Mouse (Mus musculus): ENCODE data around the gene Glud1. TPM values are rescaled to one million over a fixed set of nuclear protein-coding genes. Genes with fewer than 3 reads are reported as not detected.

Gene Glud1
- polyA plus RNA-seq, 1 experiment: 136 TPM

DNA sequence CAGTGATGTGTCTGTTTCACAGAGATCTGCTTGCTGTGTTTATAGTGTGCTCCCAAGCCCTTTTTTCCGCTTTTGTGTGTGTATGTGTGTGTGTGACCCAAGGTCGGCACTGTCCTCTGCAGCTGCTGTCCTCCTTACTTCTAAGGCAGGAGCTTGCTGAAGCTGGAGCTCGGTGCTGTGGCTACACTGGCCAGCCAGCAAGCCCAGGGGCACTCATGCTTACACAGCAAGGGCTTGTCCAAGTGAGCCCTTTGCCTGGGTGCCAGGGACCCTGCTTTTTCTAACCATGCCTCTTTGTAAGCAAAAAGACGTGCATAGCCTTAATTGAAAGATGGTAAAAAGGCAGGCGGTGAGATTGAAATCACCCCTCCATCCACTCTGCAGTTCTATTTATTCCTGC lies 21.9 kb downstream of the Glud1 start:
- peaks cover 94% of the 10 kb centered on the region for H3K36me3 ChIP-seq (ENCODE audit: control insufficient read depth, insufficient read depth)
- TF ChIP-seq MAX (IDR thresholded peaks at IDR 0.05) (no peak), FOSL1 (IDR thresholded peaks at IDR 0.05; ENCODE audit: insufficient read depth, low read length, poor library complexity, severe bottlenecking) (no peak), MYOD1 (IDR thresholded peaks at IDR 0.05; ENCODE audit: control insufficient read depth, insufficient read length, low read depth) (no peak), CEBPB (IDR thresholded peaks at IDR 0.05; ENCODE audit: low read depth) (no peak), MYOG (IDR thresholded peaks at IDR 0.05; ENCODE audit: control insufficient read depth, extremely low read depth, insufficient read length) (no peak), USF1 (IDR thresholded peaks at IDR 0.05; ENCODE audit: low read depth) (no peak)
- no peak overlapping the region for H3ac ChIP-seq (ENCODE audit: control insufficient read depth, insufficient read length, low read depth)
- no peak overlapping the region for H3K4me3 ChIP-seq (ENCODE audit: insufficient read depth, poor library complexity, severe bottlenecking)
- H3K27me3 ChIP-seq (ENCODE audit: control insufficient read depth, insufficient read depth, insufficient read length): no peaks in the 10 kb centered on the region
- H3K79me3 ChIP-seq (ENCODE audit: low read depth): peaks cover 2% of the 10 kb centered on the region
- no peaks in the 10 kb centered on the region for H3K79me2 ChIP-seq (ENCODE audit: control insufficient read depth, insufficient read depth)

- Histone ChIP-seq H3K79me3 (ENCODE audit: low read depth) (no peaks in the 10 kb centered on the region), H3ac (ENCODE audit: control insufficient read depth, insufficient read length, low read depth) (no peak overlapping the region), H3K79me2 (ENCODE audit: control insufficient read depth, insufficient read depth) (no peaks in the 10 kb centered on the region), H3K27me3 (ENCODE audit: control insufficient read depth, insufficient read depth, insufficient read length) (no peaks in the 10 kb centered on the region), H3K4me3 (ENCODE audit: insufficient read depth, poor library complexity, severe bottlenecking) (no peak overlapping the region), H3K36me3 (ENCODE audit: control insufficient read depth, insufficient read depth) (peaks cover 94% of the 10 kb centered on the region)
- TF ChIP-seq MYOG (IDR thresholded peaks at IDR 0.05; ENCODE audit: control insufficient read depth, extremely low read depth, insufficient read length) (no peak), CTCF (IDR thresholded peaks at IDR 0.05; ENCODE audit: control insufficient read depth, insufficient read depth, insufficient read length) (no peak), FOSL1 (IDR thresholded peaks at IDR 0.05; ENCODE audit: insufficient read depth, low read length, poor library complexity, severe bottlenecking) (no peak), CEBPB (IDR thresholded peaks at IDR 0.05; ENCODE audit: low read depth) (no peak)
Measured at GRCm38 (mm10) chr14:34339446-34339845, 28.9 kb downstream of the Glud1 start.

GRCm38 (mm10) chr14:34341993-34342392 lies 31.5 kb downstream of the Glud1 start:
- no peak overlapping the region for H3ac ChIP-seq (ENCODE audit: control insufficient read depth, insufficient read length, low read depth)
- peaks cover 79% of the 10 kb centered on the region for H3K36me3 ChIP-seq (ENCODE audit: control insufficient read depth, insufficient read depth)
- H3K27me3 ChIP-seq (ENCODE audit: control insufficient read depth, insufficient read depth, insufficient read length): no peaks in the 10 kb centered on the region
- no peak overlapping the region for H3K4me3 ChIP-seq (ENCODE audit: insufficient read depth, poor library complexity, severe bottlenecking)
- TF ChIP-seq MAX (IDR thresholded peaks at IDR 0.05): no peak
- TF ChIP-seq MYOD1 (IDR thresholded peaks at IDR 0.05; ENCODE audit: control insufficient read depth, insufficient read length, low read depth): no peak
- no peak for TF ChIP-seq FOSL1 (IDR thresholded peaks at IDR 0.05; ENCODE audit: insufficient read depth, low read length, poor library complexity, severe bottlenecking)
- no peak for TF ChIP-seq USF1 (IDR thresholded peaks at IDR 0.05; ENCODE audit: low read depth)
- no peak for TF ChIP-seq MYOG (IDR thresholded peaks at IDR 0.05; ENCODE audit: control insufficient read depth, extremely low read depth, insufficient read length)
- TF ChIP-seq CEBPB (IDR thresholded peaks at IDR 0.05; ENCODE audit: low read depth): no peak
- TF ChIP-seq CTCF (IDR thresholded peaks at IDR 0.05; ENCODE audit: control insufficient read depth, insufficient read depth, insufficient read length): no peak
- H3K79me2 ChIP-seq (ENCODE audit: control insufficient read depth, insufficient read depth): no peaks in the 10 kb centered on the region
- H3K79me3 ChIP-seq (ENCODE audit: low read depth): no peaks in the 10 kb centered on the region

DNA sequence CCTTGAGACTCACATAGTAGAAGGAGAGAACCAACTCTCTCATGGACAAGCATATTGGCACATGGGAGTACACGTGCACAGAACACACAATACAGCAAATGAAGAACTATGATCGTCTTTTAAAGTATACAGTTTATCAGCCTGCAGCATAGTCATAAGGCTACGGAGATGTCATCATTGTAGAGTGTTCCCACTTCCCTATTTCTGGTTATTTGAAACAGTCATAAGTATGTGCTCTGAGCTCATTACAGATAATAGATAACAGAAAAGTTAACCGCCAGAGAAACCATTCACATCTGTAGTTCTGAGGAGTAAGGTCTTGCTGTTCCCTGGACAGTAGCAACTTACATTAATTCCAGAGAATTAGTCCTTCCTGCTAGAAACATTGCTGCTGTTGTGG lies 32.6 kb downstream of the Glud1 start:
- no peaks in the 10 kb centered on the region for H3K79me3 ChIP-seq (ENCODE audit: low read depth)
- H3K79me2 ChIP-seq (ENCODE audit: control insufficient read depth, insufficient read depth): no peaks in the 10 kb centered on the region
- H3K4me3 ChIP-seq (ENCODE audit: insufficient read depth, poor library complexity, severe bottlenecking): no peak overlapping the region
- H3K27me3 ChIP-seq (ENCODE audit: control insufficient read depth, insufficient read depth, insufficient read length): no peaks in the 10 kb centered on the region
- no peak for TF ChIP-seq CTCF (IDR thresholded peaks at IDR 0.05; ENCODE audit: control insufficient read depth, insufficient read depth, insufficient read length)
- TF ChIP-seq MYOG (IDR thresholded peaks at IDR 0.05; ENCODE audit: control insufficient read depth, extremely low read depth, insufficient read length): no peak
- TF ChIP-seq MYOD1 (IDR thresholded peaks at IDR 0.05; ENCODE audit: control insufficient read depth, insufficient read length, low read depth): no peak
- TF ChIP-seq MAX (IDR thresholded peaks at IDR 0.05): no peak
- no peak for TF ChIP-seq USF1 (IDR thresholded peaks at IDR 0.05; ENCODE audit: low read depth)
- TF ChIP-seq FOSL1 (IDR thresholded peaks at IDR 0.05; ENCODE audit: insufficient read depth, low read length, poor library complexity, severe bottlenecking): no peak
- TF ChIP-seq CEBPB (IDR thresholded peaks at IDR 0.05; ENCODE audit: low read depth): no peak
- H3K36me3 ChIP-seq (ENCODE audit: control insufficient read depth, insufficient read depth): peaks cover 68% of the 10 kb centered on the region
- H3ac ChIP-seq (ENCODE audit: control insufficient read depth, insufficient read length, low read depth): no peak overlapping the region

DNA sequence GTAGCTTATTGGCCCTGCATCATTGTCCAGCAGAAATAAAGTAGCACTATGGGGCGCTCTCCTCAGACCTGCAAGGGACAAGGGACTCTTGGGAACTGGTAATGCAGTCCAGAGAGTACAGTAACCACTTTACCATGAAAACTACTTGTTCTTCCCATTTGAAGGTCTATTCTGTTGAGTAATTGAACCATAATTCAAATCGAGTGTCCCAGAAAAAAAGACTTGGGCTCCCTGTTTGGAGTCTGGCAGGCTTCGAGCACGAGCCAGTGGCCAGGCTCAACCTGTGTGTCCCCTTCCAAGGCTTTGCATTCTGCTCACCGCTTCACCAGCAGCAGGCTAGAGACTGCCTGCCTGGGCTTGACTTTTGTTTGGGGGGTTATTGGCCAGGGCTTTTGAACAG lies 33.8 kb downstream of the Glud1 start:
- Histone ChIP-seq H3K79me2 (ENCODE audit: control insufficient read depth, insufficient read depth) (no peaks in the 10 kb centered on the region), H3ac (ENCODE audit: control insufficient read depth, insufficient read length, low read depth) (no peak overlapping the region), H3K36me3 (ENCODE audit: control insufficient read depth, insufficient read depth) (peaks cover 56% of the 10 kb centered on the region), H3K27me3 (ENCODE audit: control insufficient read depth, insufficient read depth, insufficient read length) (no peaks in the 10 kb centered on the region), H3K4me3 (ENCODE audit: insufficient read depth, poor library complexity, severe bottlenecking) (no peak overlapping the region), H3K79me3 (ENCODE audit: low read depth) (no peaks in the 10 kb centered on the region)
- TF ChIP-seq USF1 (IDR thresholded peaks at IDR 0.05; ENCODE audit: low read depth) (no peak), FOSL1 (IDR thresholded peaks at IDR 0.05; ENCODE audit: insufficient read depth, low read length, poor library complexity, severe bottlenecking) (no peak), CTCF (IDR thresholded peaks at IDR 0.05; ENCODE audit: control insufficient read depth, insufficient read depth, insufficient read length) (no peak), MAX (IDR thresholded peaks at IDR 0.05) (no peak), MYOD1 (IDR thresholded peaks at IDR 0.05; ENCODE audit: control insufficient read depth, insufficient read length, low read depth) (no peak), CEBPB (IDR thresholded peaks at IDR 0.05; ENCODE audit: low read depth) (no peak), MYOG (IDR thresholded peaks at IDR 0.05; ENCODE audit: control insufficient read depth, extremely low read depth, insufficient read length) (no peak)
